Mouse (Mus musculus): ENCODE results near the gene Snx9.

Snx9 gene

GRCm38 (mm10) chr17:5805935-5806334 is 35.2 kb upstream of the Snx9 start:
- CTCF ChIA-PET = no interaction called here

- CTCF ChIA-PET = no interaction called here
Observed at GRCm38 (mm10) chr17:5806823-5807222, 34.3 kb upstream of the Snx9 start.

- CTCF ChIA-PET = interaction anchor here (1.1 kb wide), 1 partner anchor 79 kb away, joined by 3 read pairs; no protein-coding TSS in a partner anchor
Observed at GRCm38 (mm10) chr17:5807847-5808386, 33.2 kb upstream of the Snx9 start.

- CTCF ChIA-PET = interaction anchor here (0.9 to 1.8 kb wide), 5 partner anchors 9 to 31 kb away, joined by 3 to 5 read pairs (median 4); no protein-coding TSS in a partner anchor
Observed at GRCm38 (mm10) chr17:5813863-5814640, 27.1 kb upstream of the Snx9 start.

DNA sequence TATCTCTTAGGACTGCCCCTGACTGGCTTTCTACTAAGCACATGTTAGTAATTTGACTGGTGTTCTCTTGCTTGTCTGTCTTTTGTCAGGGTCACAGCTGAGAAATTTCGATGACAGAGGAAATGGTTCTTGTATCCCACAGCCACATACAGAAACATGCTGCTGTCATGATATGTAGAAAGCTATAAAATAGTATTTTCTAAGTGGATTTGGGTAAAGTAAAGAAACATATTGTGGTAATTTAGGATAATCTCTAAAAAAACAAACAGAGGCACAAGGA is 26.5 kb upstream of the Snx9 start:
- CTCF ChIA-PET = interaction anchor here (0.9 to 1.8 kb wide), 4 partner anchors 9 to 31 kb away, joined by 3 to 5 read pairs (median 4); no protein-coding TSS in a partner anchor

- CTCF ChIA-PET = no interaction called here
Observed at GRCm38 (mm10) chr17:5817871-5818270, 23.3 kb upstream of the Snx9 start.

- CTCF ChIA-PET = no interaction called here
Observed at GRCm38 (mm10) chr17:5819105-5819504, 22.0 kb upstream of the Snx9 start.

- CTCF ChIA-PET = interaction anchor here (0.5 kb wide), 1 partner anchor 936 kb away, joined by 4 read pairs; no protein-coding TSS in a partner anchor
Observed at GRCm38 (mm10) chr17:5819799-5820201, 21.3 kb upstream of the Snx9 start.

- CTCF ChIA-PET = no interaction called here
Observed at GRCm38 (mm10) chr17:5822541-5822940, 18.6 kb upstream of the Snx9 start.

- CTCF ChIA-PET = no interaction called here
Observed at GRCm38 (mm10) chr17:5823032-5823431, 18.1 kb upstream of the Snx9 start.

- CTCF ChIA-PET = no interaction called here
Observed at GRCm38 (mm10) chr17:5827836-5828582, 13.1 kb upstream of the Snx9 start.

GRCm38 (mm10) chr17:5828583-5828836 is 12.6 kb upstream of the Snx9 start:
- CTCF ChIA-PET = interaction anchor here (0.9 to 1.3 kb wide), 2 partner anchors 15 to 25 kb away, joined by 3 to 4 read pairs; no protein-coding TSS in a partner anchor

GRCm38 (mm10) chr17:5828944-5829343 is 12.2 kb upstream of the Snx9 start:
- CTCF ChIA-PET = interaction anchor here (0.9 to 1.3 kb wide), 2 partner anchors 15 to 25 kb away, joined by 3 to 4 read pairs; no protein-coding TSS in a partner anchor

DNA sequence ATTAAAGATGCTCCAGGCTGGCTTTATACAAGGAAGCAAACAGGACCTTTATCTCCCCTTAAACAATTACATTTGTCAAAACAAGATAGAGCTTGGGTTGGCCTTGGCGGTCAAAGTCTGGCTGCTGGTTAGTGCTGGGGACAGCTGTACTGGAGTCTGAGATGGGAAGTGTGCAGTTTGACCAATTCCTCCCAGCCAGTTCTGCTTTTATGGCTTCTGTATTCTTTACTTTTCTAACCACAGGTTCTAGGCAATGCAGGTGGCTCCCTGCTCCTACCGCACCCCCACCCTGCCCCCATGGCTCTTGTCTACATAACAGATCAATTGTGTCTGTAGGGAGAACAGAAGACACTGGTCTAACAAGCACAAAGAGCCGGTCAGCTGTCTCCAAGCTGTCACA is 11.2 kb upstream of the Snx9 start:
- CTCF ChIA-PET = interaction anchor here (1.1 to 1.3 kb wide), 2 partner anchors 16 to 26 kb away, joined by 3 read pairs; no protein-coding TSS in a partner anchor

GRCm38 (mm10) chr17:5830382-5830781 is 10.7 kb upstream of the Snx9 start:
- CTCF ChIA-PET = interaction anchor here (1.1 kb wide), 1 partner anchor 16 kb away, joined by 3 read pairs; no protein-coding TSS in a partner anchor

- CTCF ChIA-PET = interaction anchor here (1.1 kb wide), 1 partner anchor 17 kb away, joined by 3 read pairs; no protein-coding TSS in a partner anchor
Observed at GRCm38 (mm10) chr17:5830832-5831231, 10.3 kb upstream of the Snx9 start.

DNA sequence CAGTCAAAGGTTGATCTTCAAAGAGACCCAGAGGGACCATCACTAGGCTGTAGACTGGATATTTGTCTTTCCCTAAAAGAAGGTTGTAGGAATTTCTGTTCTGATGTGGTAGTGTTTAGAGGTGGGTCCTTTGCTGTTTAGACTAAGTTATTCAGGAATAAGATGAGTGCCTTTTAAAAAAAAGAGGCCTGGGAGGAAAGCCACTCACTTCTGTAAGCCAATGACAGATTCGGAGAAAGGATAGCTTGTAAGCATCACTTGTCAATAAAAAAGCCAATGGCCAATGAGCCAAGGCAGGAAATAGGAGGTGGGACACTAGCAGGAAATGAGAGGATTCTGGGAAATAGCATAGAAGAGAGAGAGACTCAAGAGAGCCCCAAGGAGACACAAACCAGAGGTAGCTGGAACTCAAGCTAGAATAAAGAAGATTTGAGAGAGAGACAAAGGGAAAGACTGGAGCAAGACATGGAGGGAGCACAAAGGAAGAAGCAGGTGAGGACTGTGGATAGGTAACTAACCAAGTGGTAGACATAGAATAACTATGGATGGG is 9.8 kb upstream of the Snx9 start:
- CTCF ChIA-PET = no interaction called here

DNA sequence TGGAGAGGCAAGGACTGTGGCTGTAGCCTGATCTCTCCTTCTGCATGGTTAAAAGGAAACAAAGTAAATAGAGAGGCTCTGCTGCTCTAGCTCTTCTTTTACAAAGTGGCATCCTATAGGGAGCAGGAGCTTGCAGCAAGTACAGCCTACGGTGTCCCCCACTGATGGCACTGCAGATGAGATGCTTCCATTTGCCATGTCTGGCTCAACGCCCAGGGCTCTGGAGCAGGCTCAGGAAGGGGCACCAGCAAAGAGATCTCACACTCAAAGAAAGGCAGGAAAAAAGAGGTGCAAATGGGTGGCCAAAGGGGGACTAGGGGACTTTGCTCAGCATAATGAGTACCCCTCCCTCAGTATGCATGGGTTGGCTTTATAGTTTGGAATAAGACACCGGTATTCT is 7.0 kb upstream of the Snx9 start:
- CTCF ChIA-PET = interaction anchor here (0.5 kb wide), 1 partner anchor 19 kb away, joined by 3 read pairs; no protein-coding TSS in a partner anchor

- CTCF ChIA-PET = interaction anchor here (0.5 kb wide), 1 partner anchor 18 kb away, joined by 3 read pairs; no protein-coding TSS in a partner anchor
Observed at GRCm38 (mm10) chr17:5834798-5835328, 6.3 kb upstream of the Snx9 start.

DNA sequence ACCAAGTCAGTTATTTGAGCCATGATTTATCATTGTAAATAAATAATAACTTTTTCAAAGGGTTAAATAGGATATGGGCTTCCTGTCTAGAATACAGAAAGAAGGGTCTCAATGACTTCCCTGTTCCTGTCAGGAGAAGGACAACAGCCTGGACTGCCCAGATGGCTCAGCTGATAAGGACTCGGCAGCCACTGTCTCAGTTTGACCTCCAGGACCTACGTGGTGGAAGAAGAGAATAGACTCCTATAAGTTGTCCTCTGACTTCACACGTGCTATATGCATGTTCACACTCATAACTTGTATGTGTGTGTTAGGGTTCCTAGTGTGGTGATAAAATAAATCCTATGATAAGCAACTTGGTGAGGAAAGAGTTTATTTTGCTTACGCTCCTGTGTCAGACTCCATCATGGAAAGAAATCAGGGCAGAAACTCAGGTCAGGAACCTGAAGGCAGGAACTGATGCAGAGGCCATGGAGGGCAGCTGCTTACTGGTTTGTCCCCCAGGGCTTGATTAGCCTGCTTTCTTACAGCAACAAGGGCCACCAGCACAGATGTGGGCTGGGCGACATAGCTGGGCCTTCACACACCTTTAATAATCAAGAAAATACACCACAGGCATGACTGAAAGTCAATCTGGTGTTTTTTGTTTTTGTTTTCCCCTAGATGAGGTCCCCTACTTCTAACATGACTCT is 1.4 kb upstream of the Snx9 start:
- CTCF ChIA-PET = interaction anchor here (0.6 to 1.0 kb wide), 4 partner anchors 34 to 43 kb away, joined by 3 to 13 read pairs (median 4); no protein-coding TSS in a partner anchor

- CTCF ChIA-PET = interaction anchor here (0.6 to 1.0 kb wide), 2 partner anchors 35 to 44 kb away, joined by 3 to 4 read pairs; no protein-coding TSS in a partner anchor
Observed at GRCm38 (mm10) chr17:5840550-5841127, 490 bp upstream of the Snx9 start.
